Mouse (Mus musculus): ENCODE results near the gene Fam186b.

The Fam186b gene

DNA sequence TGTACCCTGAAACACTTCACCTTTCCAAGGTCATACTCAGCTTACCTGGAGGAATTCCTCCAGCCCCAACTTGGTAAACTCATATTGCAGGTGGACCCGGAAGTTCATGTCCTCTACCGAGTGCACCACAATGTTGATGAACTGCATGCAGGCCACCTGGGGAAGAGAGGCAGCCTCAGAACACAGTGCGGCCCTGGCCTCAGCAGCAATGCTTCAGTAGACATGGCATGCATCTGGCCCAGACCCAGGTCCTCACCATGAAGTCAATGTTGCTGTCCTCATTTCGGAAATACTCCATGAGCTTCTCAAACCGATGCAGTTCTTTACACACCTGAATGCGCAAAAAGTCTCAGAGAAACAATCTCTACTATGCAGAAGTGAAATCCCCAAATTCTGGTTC lies 29.9 kb upstream of the Fam186b start:
- in situ Hi-C loops (cut with MboI; ENCODE audit: low pct_unique_long_range_greater_than_20kb in 1 of 2, low sequenced_read_pairs in 2 of 2, unreplicated experiment in 1 of 2) = loop anchor here (5.0 kb wide), 1 partner anchor 52 kb away; no protein-coding TSS in a partner anchor

DNA sequence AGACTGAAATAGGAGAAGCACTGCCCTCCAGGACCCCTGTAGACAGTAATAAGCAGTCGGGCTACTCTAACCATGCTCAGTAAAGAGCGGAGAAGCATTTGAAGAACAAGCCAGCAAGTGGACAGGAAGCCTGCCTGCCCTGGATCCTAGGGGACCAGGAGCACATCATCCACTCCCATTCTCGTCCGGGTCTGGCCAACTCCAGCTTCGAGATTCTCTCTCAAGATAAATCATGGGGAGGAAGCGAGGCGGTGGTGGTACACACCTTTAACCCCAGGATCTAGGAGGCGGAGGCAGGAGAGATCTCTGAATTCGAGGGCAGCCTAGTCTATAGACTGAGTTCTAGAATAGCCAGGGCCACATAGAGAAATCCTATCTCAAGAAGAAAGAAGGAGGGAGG lies 28.5 kb upstream of the Fam186b start:
- in situ Hi-C loops (cut with MboI; ENCODE audit: low pct_unique_long_range_greater_than_20kb in 1 of 2, low sequenced_read_pairs in 2 of 2, unreplicated experiment in 1 of 2) = no loop called here

DNA sequence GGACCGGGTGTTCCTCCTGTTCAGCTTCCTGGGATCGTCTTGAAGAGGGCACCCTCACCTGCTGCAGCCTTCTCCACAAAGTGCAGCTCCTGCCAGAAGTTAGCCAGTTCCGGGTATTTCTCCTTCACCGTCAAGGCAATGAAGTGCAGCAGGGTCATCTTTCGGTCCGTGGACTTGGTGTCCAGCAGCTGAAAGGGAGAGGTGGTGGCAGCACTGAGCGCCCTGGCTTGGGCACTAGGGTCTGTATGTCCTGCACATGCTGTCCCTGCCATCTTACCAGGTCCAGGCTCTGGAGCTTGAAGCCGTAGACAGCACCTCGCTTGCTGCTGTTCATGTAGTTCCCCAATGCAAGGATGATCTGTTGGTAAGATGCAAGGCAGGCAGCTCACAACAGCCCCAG lies 25.3 kb upstream of the Fam186b start:
- in situ Hi-C loops (cut with MboI; ENCODE audit: low pct_unique_long_range_greater_than_20kb in 1 of 2, low sequenced_read_pairs in 2 of 2, unreplicated experiment in 1 of 2) = no loop called here

DNA sequence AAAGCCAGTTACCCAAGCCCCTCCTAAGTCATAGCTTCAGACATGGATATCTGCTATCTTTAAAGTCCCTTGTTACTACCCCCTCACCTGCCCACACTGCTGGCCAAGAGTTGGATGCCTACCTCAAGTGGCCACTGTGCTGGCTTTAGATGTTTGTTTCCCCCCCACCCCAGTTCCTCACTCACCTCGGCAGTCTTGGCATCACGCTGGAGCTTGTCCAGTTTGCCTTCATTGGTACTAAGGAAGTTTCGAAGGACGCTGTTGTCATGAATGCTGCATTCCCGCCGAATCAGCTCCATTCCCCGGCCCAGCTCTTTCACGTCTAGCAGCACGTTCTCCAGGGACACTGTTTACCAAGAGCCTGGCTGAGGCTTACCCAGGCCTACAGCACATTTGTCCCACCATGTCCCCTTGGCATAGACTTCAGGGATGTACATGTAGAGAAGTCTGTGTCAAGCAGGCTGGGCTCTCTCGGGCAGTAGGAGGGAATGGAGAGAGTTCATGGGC lies 24.5 kb upstream of the Fam186b start:
- in situ Hi-C loops (cut with MboI; ENCODE audit: low pct_unique_long_range_greater_than_20kb in 1 of 2, low sequenced_read_pairs in 2 of 2, unreplicated experiment in 1 of 2) = no loop called here

DNA sequence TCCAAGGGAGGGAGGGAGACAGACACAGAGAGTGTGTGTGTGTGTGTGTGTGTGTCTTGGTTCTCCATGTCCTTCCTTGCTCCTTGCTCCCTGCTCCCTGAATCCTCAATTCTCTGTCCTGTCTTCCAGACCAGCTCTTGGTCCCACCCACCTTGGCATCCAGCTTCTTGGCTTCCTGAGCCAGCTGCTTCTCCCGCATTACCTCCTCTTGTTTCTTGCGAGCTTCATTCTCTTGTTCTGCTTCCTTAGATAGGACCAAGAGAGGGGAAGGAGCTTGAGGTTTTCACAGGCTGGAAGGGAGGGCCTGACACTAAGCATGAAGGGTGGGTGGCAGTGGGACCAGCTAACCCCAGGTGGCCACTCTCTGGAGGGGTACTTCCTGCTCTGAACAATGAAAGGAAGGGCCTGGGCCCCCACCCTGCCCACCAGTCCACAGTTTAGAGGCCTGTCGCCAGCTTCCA lies 23.8 kb upstream of the Fam186b start:
- in situ Hi-C loops (cut with MboI; ENCODE audit: low pct_unique_long_range_greater_than_20kb in 1 of 2, low sequenced_read_pairs in 2 of 2, unreplicated experiment in 1 of 2) = no loop called here

DNA sequence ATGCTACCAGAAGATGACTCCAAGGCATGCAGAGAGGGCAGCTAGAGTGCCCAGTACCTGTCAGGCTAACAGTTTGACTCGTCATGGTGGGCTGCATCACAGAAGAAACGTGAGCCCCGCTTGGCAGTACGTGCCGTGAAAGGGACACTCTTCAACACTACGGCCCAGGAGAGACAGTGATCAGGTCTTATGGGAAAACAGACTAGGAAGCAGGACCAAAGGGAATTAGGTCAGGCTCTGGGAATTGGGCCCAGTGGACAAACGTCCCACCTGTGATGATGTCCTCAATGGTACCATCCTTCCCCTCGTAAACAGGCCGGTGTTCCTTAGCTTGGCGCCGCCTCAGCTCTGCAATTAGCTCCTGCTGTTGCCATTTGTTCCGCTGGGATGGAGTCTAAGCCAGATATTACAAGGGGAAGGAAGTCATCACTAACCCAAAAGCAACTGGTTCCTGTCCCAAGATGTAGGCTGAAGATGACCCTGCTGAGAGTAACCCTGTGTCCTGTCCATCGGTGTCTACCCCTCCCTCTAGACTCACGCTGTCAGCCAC lies 23.2 kb upstream of the Fam186b start:
- in situ Hi-C loops (cut with MboI; ENCODE audit: low pct_unique_long_range_greater_than_20kb in 1 of 2, low sequenced_read_pairs in 2 of 2, unreplicated experiment in 1 of 2) = no loop called here

DNA sequence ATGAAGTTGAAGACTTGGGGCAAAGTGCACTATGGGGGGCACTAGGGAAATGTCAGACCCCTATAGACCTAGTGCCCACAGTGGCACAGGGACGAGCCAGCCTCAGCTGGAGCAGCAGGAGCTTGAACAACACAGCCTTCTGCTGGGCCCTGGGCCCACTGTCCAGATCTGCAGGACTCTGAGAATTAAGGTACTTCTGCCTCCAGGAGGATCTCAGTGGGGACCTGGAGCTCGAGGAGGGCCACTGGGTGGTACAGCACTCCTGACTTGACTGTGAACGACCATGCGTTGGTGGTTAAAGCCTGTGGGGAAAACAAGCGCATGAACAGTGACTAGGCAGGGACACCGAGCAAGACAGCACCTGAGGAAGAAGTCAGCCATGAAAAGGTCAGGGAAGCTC lies 22.4 kb upstream of the Fam186b start:
- in situ Hi-C loops (cut with MboI; ENCODE audit: low pct_unique_long_range_greater_than_20kb in 1 of 2, low sequenced_read_pairs in 2 of 2, unreplicated experiment in 1 of 2) = no loop called here

DNA sequence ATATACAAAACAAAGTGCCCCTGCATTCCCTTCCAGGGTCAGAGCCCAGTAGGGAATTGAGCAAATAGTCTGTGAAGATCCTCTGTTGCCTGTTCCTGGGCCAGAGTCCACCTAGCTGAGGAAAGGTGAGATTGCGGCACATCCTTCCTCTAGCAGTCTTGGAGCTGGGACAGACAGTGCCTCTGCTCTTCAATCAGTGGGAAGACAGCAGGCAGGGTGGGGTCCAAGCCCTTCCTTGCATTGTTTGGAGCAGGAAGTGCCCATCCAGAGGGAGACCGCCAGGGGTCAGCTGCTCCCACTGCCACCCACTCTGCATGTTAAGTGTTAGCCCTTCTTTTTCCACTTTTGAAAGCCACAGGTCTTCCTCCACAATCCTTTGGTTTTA lies 21.6 kb upstream of the Fam186b start:
- in situ Hi-C loops (cut with MboI; ENCODE audit: low pct_unique_long_range_greater_than_20kb in 1 of 2, low sequenced_read_pairs in 2 of 2, unreplicated experiment in 1 of 2) = no loop called here

DNA sequence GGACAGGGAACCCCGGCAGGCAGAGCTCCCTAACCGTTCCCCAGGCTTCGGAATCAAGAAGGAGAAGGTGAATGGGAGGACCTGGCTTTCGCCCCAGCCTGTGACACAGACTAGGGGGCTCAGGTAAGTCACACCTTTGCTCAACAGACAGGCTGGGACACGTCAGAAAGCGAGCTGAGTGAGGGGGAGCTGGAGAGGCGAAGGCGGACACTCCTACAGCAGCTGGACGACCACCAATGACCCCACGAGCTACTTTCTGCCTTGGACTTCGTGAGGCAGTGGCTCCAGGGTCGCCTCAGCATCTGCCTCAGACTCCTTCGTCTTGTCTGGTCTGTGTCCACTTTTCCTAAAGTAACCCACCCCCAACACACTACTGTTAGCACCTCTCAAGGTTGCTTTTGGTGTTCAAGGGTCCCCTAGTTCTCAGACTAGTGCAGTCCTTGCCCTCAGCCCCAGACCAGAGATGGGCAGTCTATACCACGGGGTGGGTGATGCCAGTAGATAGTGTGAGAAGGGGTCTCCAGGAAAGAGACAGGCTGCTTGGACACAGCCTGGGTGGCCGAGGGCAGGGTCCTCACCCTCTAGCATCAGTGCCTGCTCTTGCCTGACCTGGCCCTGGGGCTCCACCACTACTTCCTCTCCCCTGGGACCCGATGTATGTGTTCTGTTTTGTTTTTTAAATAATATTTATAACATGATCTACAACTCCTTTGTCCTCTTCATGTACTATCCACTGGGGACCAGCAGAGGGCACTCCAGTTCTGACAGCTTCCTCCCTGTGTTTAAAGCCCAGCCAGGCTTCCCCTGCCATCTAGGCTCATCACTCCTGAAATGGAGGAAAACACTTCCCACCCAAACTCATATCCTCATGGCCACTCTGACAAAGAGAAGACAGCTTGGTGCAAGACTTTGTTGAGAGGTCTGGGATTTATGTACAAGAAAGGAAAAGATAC lies 20.9 kb upstream of the Fam186b start:
- in situ Hi-C loops (cut with MboI; ENCODE audit: low pct_unique_long_range_greater_than_20kb in 1 of 2, low sequenced_read_pairs in 2 of 2, unreplicated experiment in 1 of 2) = no loop called here

DNA sequence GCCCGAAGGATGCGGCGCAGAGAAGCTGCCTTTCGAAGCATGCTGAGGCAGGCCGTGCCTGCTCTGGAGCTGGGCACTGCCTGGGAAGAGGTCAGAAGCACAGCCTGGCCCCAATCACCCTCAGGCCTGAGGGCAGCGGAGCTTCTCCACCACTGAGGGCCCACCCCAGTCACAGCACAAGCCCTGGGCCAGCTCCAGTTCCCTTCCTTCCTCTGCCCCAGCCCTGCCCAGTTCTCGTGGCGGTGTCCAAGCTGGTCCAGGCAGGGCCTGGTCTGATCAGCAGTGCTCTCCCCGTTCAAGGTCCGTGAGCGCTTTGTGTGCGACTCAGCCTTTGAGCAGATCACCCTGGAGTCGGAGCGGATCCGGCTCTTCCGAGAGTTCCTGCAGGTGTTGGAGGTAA lies 19.2 kb upstream of the Fam186b start:
- in situ Hi-C loops (cut with MboI; ENCODE audit: low pct_unique_long_range_greater_than_20kb in 1 of 2, low sequenced_read_pairs in 2 of 2, unreplicated experiment in 1 of 2) = no loop called here

DNA sequence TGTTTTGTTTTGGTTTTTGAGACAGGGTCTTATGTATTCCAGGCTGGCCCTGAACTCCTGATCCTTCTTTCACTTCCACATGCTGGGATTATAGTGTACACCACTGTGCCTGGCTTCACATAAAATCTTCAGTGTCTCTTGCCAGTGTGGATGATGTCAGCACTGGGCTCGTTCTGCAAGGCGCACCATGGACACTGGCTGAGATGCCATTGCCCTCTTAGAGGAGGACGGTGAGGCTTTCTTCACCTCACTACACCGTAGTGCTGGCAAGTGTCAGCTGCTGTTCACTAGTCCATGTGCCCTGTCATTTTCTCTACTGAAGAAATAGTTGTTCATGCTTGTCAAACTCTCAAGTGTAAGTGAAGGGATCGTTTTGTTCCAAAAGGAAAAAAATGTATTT lies 14.9 kb upstream of the Fam186b start:
- in situ Hi-C loops (cut with MboI; ENCODE audit: low pct_unique_long_range_greater_than_20kb in 1 of 2, low sequenced_read_pairs in 2 of 2, unreplicated experiment in 1 of 2) = no loop called here

DNA sequence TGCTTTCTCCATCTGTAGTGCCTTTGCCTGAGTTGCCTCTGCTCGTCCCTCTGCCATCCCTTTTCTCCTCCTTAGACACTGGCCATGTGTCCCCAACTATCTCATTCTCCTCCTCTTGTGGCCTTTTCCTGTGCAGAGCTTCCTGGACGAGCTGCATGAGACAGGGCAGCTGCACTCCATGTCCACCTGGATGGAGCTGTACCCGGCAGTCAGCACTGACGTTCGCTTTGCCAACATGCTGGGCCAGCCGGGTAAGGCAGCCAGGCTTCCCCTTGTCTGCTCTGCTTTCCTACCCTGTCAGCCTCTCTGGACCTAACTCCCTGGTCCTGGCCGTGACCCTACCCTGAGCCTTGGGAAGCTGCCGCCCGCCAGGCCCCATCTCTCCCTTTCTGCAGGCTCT lies 13.9 kb upstream of the Fam186b start:
- in situ Hi-C loops (cut with MboI; ENCODE audit: low pct_unique_long_range_greater_than_20kb in 1 of 2, low sequenced_read_pairs in 2 of 2, unreplicated experiment in 1 of 2) = no loop called here

DNA sequence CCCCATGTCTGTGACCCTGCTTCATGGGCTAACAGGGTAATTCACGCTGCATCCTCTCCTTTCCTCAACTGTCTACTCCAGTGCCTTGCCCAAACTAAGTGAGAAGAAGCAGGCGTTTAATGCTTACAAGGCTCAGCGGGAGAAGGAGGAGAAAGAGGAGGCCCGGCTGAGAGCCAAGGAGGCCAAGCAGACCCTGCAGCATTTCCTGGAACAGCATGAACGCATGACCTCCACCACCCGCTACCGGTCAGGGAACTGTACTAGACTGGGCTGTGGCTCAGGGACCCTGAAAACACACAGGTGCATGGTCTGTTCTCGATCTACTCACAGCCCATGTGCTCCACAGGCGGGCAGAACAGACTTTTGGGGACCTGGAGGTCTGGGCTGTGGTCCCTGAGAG lies 11.8 kb upstream of the Fam186b start:
- in situ Hi-C loops (cut with MboI; ENCODE audit: low pct_unique_long_range_greater_than_20kb in 1 of 2, low sequenced_read_pairs in 2 of 2, unreplicated experiment in 1 of 2) = no loop called here

DNA sequence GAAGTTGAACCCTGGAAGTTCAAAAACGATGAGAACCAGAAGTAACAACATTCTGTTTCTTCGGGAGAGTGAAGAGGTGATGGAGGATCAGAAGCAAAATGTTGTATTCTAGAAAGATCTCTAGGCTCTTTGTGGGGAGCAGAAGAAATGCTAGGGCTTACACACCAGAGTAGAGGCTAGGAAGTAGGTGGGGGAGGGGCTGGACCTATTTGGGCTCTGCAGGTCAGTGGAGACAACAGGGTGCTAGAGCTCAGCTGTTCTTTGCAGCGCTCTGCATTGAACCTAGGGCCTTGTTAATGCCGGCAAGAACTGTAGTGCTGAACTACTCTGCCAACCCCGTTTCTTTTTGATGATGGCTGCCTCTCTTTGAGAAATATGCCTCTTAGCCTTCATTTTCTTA lies 525 bp upstream of the Fam186b start:
- in situ Hi-C loops (cut with MboI; ENCODE audit: low pct_unique_long_range_greater_than_20kb in 1 of 2, low sequenced_read_pairs in 2 of 2, unreplicated experiment in 1 of 2) = no loop called here

DNA sequence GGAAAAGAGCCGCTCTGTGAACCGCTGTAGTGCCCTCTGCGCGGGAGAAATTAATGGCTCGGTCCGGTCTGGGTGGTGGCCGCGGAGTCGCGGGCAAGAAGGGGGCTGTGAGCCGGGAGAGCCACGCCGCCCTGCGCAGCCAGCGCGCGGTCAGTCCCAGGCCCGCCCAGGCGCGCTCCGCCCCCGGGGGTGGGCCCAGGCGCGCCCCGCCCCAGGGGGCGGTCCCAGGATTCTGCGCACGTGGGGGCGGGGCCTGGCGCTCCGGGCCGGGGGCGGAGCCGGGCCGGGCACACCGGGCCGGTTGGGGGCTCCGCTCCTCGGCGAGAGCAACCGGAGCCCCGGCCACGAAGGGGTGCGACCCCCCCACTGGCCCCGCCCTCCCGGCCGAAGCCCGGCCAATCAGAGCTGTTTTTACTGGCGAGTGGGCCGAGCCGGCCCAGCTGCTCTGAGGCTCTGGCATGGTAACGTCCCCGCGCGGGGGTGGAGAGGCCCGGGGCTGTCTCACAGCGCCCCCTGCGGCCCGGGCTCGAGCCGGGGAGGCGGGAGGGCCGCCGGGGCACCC lies 794 bp downstream of the Fam186b start, which contains the start of gene Prpf40b:
Prpf40b (plus strand) TSS at position 275 of the 562 bp plus-strand sequence.
- in situ Hi-C loops (cut with MboI; ENCODE audit: low pct_unique_long_range_greater_than_20kb in 1 of 2, low sequenced_read_pairs in 2 of 2, unreplicated experiment in 1 of 2) = no loop called here

DNA sequence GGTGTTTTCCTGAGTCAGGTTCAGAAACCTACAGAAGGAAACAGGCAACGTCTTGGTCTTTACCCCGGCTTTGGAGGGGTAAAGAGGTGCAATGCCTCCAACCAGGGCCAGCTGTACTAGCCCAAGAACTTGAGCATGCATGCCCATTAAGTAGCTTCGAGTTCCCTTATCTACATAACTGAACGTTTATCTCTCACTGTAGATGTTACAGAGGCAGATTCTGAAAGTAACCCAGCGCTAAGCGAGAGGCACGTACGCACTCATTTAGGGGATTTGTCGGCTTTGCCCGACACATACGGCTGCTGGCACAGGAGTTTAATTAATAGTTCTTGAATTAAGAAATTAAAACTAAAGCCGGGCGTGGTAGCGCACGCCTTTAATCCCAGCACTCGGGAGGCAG lies 1.4 kb downstream of the Fam186b start:
- in situ Hi-C loops (cut with MboI; ENCODE audit: low pct_unique_long_range_greater_than_20kb in 1 of 2, low sequenced_read_pairs in 2 of 2, unreplicated experiment in 1 of 2) = no loop called here

DNA sequence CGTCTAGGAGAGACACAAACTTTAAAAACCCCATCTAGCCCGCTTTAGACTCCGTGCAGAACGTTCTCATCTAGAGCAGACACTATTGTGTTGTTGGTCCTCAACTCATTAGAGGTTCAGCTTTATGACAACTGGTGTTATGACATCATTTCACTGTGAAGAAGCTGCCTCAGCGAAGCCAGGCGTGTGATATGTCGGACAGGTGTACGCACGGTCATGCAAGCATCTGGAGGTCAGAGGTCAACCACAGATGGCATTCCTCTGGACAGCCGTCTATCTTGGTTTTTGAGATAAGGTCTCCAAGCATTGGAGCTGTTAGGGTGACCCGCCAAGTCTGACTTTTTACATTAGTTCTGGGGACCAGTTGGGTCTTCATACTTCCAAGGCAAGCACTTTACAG lies 5.1 kb downstream of the Fam186b start:
- in situ Hi-C loops (cut with MboI; ENCODE audit: low pct_unique_long_range_greater_than_20kb in 1 of 2, low sequenced_read_pairs in 2 of 2, unreplicated experiment in 1 of 2) = no loop called here

DNA sequence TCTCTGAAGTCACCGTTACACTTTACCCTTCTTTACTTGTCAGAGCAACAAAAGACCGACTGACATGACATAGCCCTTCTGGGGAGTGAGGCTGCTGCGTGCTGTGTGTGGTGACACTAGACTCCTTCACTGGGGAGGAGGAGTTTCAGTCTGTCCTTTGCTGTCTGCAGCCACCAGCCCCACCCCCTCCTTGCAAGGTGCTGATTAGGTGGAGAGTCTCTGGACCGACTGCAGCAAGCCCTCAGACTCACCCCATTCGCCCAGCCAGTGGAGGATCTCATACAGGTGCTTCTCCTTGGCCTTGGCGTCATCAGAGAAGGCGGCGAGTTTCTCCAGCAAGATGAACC lies 10.5 kb downstream of the Fam186b start:
- in situ Hi-C loops (cut with MboI; ENCODE audit: low pct_unique_long_range_greater_than_20kb in 1 of 2, low sequenced_read_pairs in 2 of 2, unreplicated experiment in 1 of 2) = no loop called here

DNA sequence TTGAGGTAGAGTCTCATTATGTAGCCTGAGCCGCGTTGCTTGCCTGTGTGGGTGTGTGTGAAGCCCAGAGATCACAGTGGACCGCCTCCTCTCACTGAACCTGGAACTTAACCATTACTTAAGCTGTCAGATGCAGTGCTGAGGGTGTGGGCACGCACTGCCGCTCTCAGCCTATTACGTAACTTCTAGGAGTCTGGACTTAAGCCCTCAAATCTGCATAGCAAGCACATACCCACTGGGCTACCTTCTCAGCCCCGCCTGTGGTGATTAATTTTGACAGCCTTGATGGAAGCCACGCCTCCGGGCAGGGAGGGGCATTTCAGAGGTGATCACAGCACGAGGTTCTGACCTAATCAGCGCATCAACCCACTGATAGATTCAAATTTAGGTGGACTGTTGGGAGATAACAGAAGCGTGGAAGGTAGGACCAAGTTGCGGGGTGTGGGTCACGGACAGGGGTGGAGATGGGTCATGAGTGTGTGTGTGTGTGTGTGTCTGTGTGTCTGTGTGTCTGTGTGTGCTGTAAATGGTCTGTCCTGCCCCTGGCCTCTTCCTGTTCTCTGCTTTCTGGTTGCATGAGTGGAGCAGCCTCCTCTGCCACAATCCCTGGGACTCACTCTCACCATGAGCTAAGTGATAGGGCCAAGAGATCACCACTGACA lies 11.0 kb downstream of the Fam186b start:
- in situ Hi-C loops (cut with MboI; ENCODE audit: low pct_unique_long_range_greater_than_20kb in 1 of 2, low sequenced_read_pairs in 2 of 2, unreplicated experiment in 1 of 2) = no loop called here

Data from mouse embryonic stem cell (cell line).